Mouse (Mus musculus) stomach, embryonic 14.5 days (tissue): ENCODE measurements around the gene Bivm. TPM values are rescaled to one million over a fixed set of nuclear protein-coding genes. Genes with fewer than 3 reads are reported as not detected.

Source experiments
- polyA plus RNA-seq: library from polyadenylated mRNA; unstranded; fragments of >200 nt; fragmentation: Nextera tagmentation; extraction: Ambion mirVana; gene quantifications from 2 replicates; pipeline ENCODE4 v1.2.1, GENCODE M21; 2014

Bivm gene
- polyA plus RNA-seq, 1 experiment from 2014 or later: 23.9 TPM

Other genes with a start within 250 kb of the Bivm start
- gene Tpp2, start 185.3 kb upstream of the Bivm start, polyA plus RNA-seq: 60.4 and 63.6 TPM in 2 replicates
- 0.48 and 0.88 TPM in 2 replicates for gene Mettl21c, start 98.9 kb upstream of the Bivm start, polyA plus RNA-seq
- 0.14 and 0.23 TPM in 2 replicates for gene Gm8251, start 57.0 kb upstream of the Bivm start, polyA plus RNA-seq
- 73.4 and 77.6 TPM in 2 replicates for gene Tex30, start 16.5 kb upstream of the Bivm start, polyA plus RNA-seq
- gene Kdelc1, start 149 bp upstream of the Bivm start, polyA plus RNA-seq: 59.9 and 65.5 TPM in 2 replicates
- 24.6 and 24.8 TPM in 2 replicates for gene Ercc5, start 28.8 kb downstream of the Bivm start, polyA plus RNA-seq
- 0.10 TPM in 1 of 2 replicates, not detected in the other for gene Mettl21e, start 100.0 kb downstream of the Bivm start, polyA plus RNA-seq